Mouse (Mus musculus) hindbrain, embryonic 10.5 days (tissue): ENCODE measurements around the gene Slc1a2. TPM values are rescaled to one million over a fixed set of nuclear protein-coding genes. Genes with fewer than 3 reads are reported as not detected.

ENCODE experiments used
- DNase-seq: peaks from one replicate; pipeline ENCODE4 v3.0.0-alpha.2; 2017; ENCODE audit warnings: low spot score
- H3K27ac ChIP-seq: fragments of 300-500 bp; sonication (generic); 2 replicates; pipeline ENCODE4 v1.5.1; 2016; ENCODE audit warnings: mild to moderate bottlenecking, moderate library complexity
- H3K27me3 ChIP-seq: fragments of 300-500 bp; sonication (generic); 2 replicates; pipeline ENCODE4 v1.6.1; 2016; ENCODE audit warnings: mild to moderate bottlenecking; ENCODE audit not compliant: poor library complexity, insufficient read depth, severe bottlenecking
- H3K36me3 ChIP-seq: fragments of 300-500 bp; sonication (generic); 2 replicates; pipeline ENCODE4 v1.6.1; 2016; ENCODE audit warnings: mild to moderate bottlenecking, moderate library complexity
- H3K4me1 ChIP-seq: fragments of 300-500 bp; sonication (generic); replicated peaks from 2 replicates; pipeline ENCODE4 v1.6.1; 2016; ENCODE audit warnings: mild to moderate bottlenecking
- H3K4me3 ChIP-seq: fragments of 300-500 bp; sonication (generic); 2 replicates; pipeline ENCODE4 v1.5.1; 2016; ENCODE audit warnings: mild to moderate bottlenecking, moderate library complexity
- H3K9me3 ChIP-seq: fragments of 300-500 bp; sonication (generic); 2 replicates; pipeline ENCODE4 v1.6.1; 2016; ENCODE audit warnings: mild to moderate bottlenecking, moderate library complexity
- WGBS: fragments of 180-500 bp; shearing (Covaris S2); methylation state at CpG from one replicate; pipeline ENCODE4 v1.1.7; 2016; 5-methylcytosine and 5-hydroxymethylcytosine counted together
- polyA plus RNA-seq: library from polyadenylated mRNA; unstranded; fragments of >200 nt; fragmentation: Nextera tagmentation; extraction: Ambion mirVana; gene quantifications from 2 replicates; pipeline ENCODE4 v1.2.1, GENCODE M21; 2016

The Slc1a2 gene
- polyA plus RNA-seq, 1 experiment from 2014 or later, result 10.9 TPM

- no peaks in the 10 kb centered on the region for H3K4me1 ChIP-seq
- no peak for DNase-seq
Observed at GRCm38 (mm10) chr2:102759479-102759878, 101.0 kb downstream of the Slc1a2 start.

GRCm38 (mm10) chr2:102760284-102761072, 102.0 kb downstream of the Slc1a2 start:
- Histone ChIP-seq H3K4me3 (no peak overlapping the region), H3K27me3 (no peaks in the 10 kb centered on the region), H3K36me3 (peaks cover 24% of the 10 kb centered on the region; the same call in 1 of the 2 replicates), H3K27ac (no peak overlapping the region), H3K9me3 (no peaks in the 10 kb centered on the region), H3K4me1 (no peaks in the 10 kb centered on the region)
- DNase-seq, result no peak
- 87% methylated on average over 5 of the region's 5 CpGs for WGBS

More at GRCm38 (mm10) chr2:102759479-102759878, 101.0 kb downstream of the Slc1a2 start:
- 95% methylated on average over 5 of the region's 5 CpGs for WGBS
- H3K27me3 ChIP-seq, result no peaks in the 10 kb centered on the region
- H3K9me3 ChIP-seq, result no peaks in the 10 kb centered on the region
- H3K36me3 ChIP-seq, result peaks cover 24% of the 10 kb centered on the region; the same call in 1 of the 2 replicates
- no peak overlapping the region for H3K4me3 ChIP-seq
- no peak overlapping the region for H3K27ac ChIP-seq

GRCm38 (mm10) chr2:102763176-102763575, 104.7 kb downstream of the Slc1a2 start:
- H3K9me3 ChIP-seq, result no peaks in the 10 kb centered on the region

GRCm38 (mm10) chr2:102763991-102764390, 105.5 kb downstream of the Slc1a2 start:
- DNase-seq, result no peak
- Histone ChIP-seq H3K4me1 (no peaks in the 10 kb centered on the region), H3K36me3 (peaks cover 34% of the 10 kb centered on the region; the same call in 1 of the 2 replicates), H3K9me3 (no peaks in the 10 kb centered on the region), H3K27me3 (no peaks in the 10 kb centered on the region), H3K4me3 (no peak overlapping the region), H3K27ac (no peak overlapping the region)
- WGBS, result 90% methylated on average over 2 of the region's 2 CpGs

More at GRCm38 (mm10) chr2:102763176-102763575, 104.7 kb downstream of the Slc1a2 start:
- Histone ChIP-seq H3K4me1 (no peaks in the 10 kb centered on the region), H3K27ac (no peak overlapping the region), H3K4me3 (no peak overlapping the region), H3K36me3 (peaks cover 31% of the 10 kb centered on the region; the same call in 1 of the 2 replicates), H3K27me3 (no peaks in the 10 kb centered on the region)
- 91% methylated on average over 3 of the region's 3 CpGs for WGBS
- DNase-seq, result no peak

- DNase-seq, result no peak
- Histone ChIP-seq H3K27me3 (no peaks in the 10 kb centered on the region), H3K4me3 (no peak overlapping the region), H3K27ac (no peak overlapping the region), H3K9me3 (no peaks in the 10 kb centered on the region), H3K4me1 (no peaks in the 10 kb centered on the region), H3K36me3 (peaks cover 42% of the 10 kb centered on the region; the same call in 1 of the 2 replicates)
- WGBS, result 87% methylated on average over 8 of the region's 8 CpGs
Observed at GRCm38 (mm10) chr2:102764602-102765374, 106.3 kb downstream of the Slc1a2 start.

- Histone ChIP-seq H3K27me3 (no peaks in the 10 kb centered on the region), H3K4me3 (no peak overlapping the region), H3K27ac (no peak overlapping the region), H3K36me3 (peaks cover 28% of the 10 kb centered on the region; the same call in 1 of the 2 replicates), H3K4me1 (no peaks in the 10 kb centered on the region), H3K9me3 (no peaks in the 10 kb centered on the region)
- WGBS, result 78% methylated on average over 3 of the region's 3 CpGs
- DNase-seq, result no peak
Observed at GRCm38 (mm10) chr2:102768267-102768666, 109.8 kb downstream of the Slc1a2 start.

GRCm38 (mm10) chr2:102771304-102771703, 112.8 kb downstream of the Slc1a2 start:
- Histone ChIP-seq H3K9me3 (no peaks in the 10 kb centered on the region), H3K4me3 (no peak overlapping the region), H3K36me3 (peaks cover 27% of the 10 kb centered on the region; the same call in 1 of the 2 replicates), H3K4me1 (no peaks in the 10 kb centered on the region), H3K27me3 (no peaks in the 10 kb centered on the region), H3K27ac (no peak overlapping the region)
- WGBS, result 86% methylated on average over 1 of the region's 1 CpGs
- DNase-seq, result no peak

- no peak for DNase-seq
- H3K27me3 ChIP-seq, result no peaks in the 10 kb centered on the region
- 96% methylated on average over 5 of the region's 5 CpGs for WGBS
- no peak overlapping the region for H3K27ac ChIP-seq
- H3K9me3 ChIP-seq, result no peaks in the 10 kb centered on the region
- H3K36me3 ChIP-seq, result peaks cover 21% of the 10 kb centered on the region; the same call in 1 of the 2 replicates
- H3K4me3 ChIP-seq, result no peak overlapping the region
- H3K4me1 ChIP-seq, result no peaks in the 10 kb centered on the region
Observed at GRCm38 (mm10) chr2:102772276-102772675, 113.8 kb downstream of the Slc1a2 start.

GRCm38 (mm10) chr2:102774700-102775099, 116.2 kb downstream of the Slc1a2 start:
- H3K36me3 ChIP-seq, result peaks cover 5% of the 10 kb centered on the region; the same call in 1 of the 2 replicates
- H3K9me3 ChIP-seq, result no peaks in the 10 kb centered on the region
- WGBS, result 79% methylated on average over 4 of the region's 4 CpGs
- no peak overlapping the region for H3K4me3 ChIP-seq
- H3K27ac ChIP-seq, result no peak overlapping the region
- no peaks in the 10 kb centered on the region for H3K4me1 ChIP-seq
- no peaks in the 10 kb centered on the region for H3K27me3 ChIP-seq
- DNase-seq, result no peak

- 0 out of 2 replicates have a peak, but pooled peaks cover 2% of the 10 kb centered on the region for H3K36me3 ChIP-seq
- H3K4me3 ChIP-seq, result no peak overlapping the region
- no peak overlapping the region for H3K27ac ChIP-seq
- H3K27me3 ChIP-seq, result no peaks in the 10 kb centered on the region
- 49% methylated on average over 1 of the region's 1 CpGs for WGBS
- H3K4me1 ChIP-seq, result no peaks in the 10 kb centered on the region
- no peaks in the 10 kb centered on the region for H3K9me3 ChIP-seq
- no peak for DNase-seq
Observed at GRCm38 (mm10) chr2:102775561-102775960, 117.1 kb downstream of the Slc1a2 start.

- 0 out of 2 replicates have a peak, but pooled peaks cover 3% of the 10 kb centered on the region for H3K36me3 ChIP-seq
- H3K4me3 ChIP-seq, result no peak overlapping the region
- 92% methylated on average over 3 of the region's 3 CpGs for WGBS
- no peak overlapping the region for H3K27ac ChIP-seq
- no peak for DNase-seq
- no peaks in the 10 kb centered on the region for H3K9me3 ChIP-seq
- H3K4me1 ChIP-seq, result no peaks in the 10 kb centered on the region
- no peaks in the 10 kb centered on the region for H3K27me3 ChIP-seq
Observed at GRCm38 (mm10) chr2:102778208-102778607, 119.7 kb downstream of the Slc1a2 start.

GRCm38 (mm10) chr2:102782751-102783150, 124.3 kb downstream of the Slc1a2 start:
- Histone ChIP-seq H3K27ac (no peak overlapping the region), H3K4me3 (no peak overlapping the region), H3K4me1 (no peaks in the 10 kb centered on the region), H3K27me3 (no peaks in the 10 kb centered on the region), H3K36me3 (0 out of 2 replicates have a peak, but pooled peaks cover 3% of the 10 kb centered on the region), H3K9me3 (no peaks in the 10 kb centered on the region)
- no peak for DNase-seq
- 90% methylated on average over 7 of the region's 7 CpGs for WGBS

GRCm38 (mm10) chr2:102785696-102786095, 127.2 kb downstream of the Slc1a2 start:
- H3K9me3 ChIP-seq, result no peaks in the 10 kb centered on the region
- no peak for DNase-seq
- no peaks in the 10 kb centered on the region for H3K27me3 ChIP-seq
- H3K4me1 ChIP-seq, result no peaks in the 10 kb centered on the region
- no peak overlapping the region for H3K27ac ChIP-seq
- WGBS, result 80% methylated on average over 4 of the region's 4 CpGs
- 0 out of 2 replicates have a peak, but pooled peaks cover 3% of the 10 kb centered on the region for H3K36me3 ChIP-seq
- H3K4me3 ChIP-seq, result no peak overlapping the region
